Mouse (Mus musculus) stomach, postnatal 0 days (tissue): ENCODE results near the gene Samd5.

Experiments used
- CTCF ChIP-seq: IDR thresholded peaks from 2 replicates; pipeline ENCODE4 v1.5.1; 2016; ENCODE audit warnings: antibody characterized with exemption, low read depth, mild to moderate bottlenecking, moderate library complexity
- EP300 ChIP-seq: optimal IDR thresholded peaks from 2 replicates; pipeline ENCODE3; 2016; ENCODE audit warnings: antibody characterized with exemption

DNA sequence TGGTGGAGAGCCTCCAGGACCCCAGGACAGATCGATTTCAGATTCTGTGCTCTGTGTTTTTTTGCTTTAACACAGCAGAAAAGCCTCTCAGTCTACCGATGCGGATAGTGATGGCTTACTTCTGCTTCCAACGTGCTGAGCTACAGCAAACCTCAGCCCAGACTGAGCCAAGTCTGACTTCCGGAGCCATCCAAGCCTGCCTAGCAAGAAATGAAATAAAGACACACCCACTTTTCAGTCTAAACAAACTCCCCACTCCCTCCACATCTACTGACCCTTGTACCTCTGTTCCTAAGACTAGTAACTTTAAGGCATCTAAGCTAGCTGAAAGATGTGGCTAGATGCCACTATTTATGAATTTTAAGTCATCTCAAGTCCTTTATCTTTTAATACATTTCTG lies 43.1 kb upstream of the Samd5 start:
- TF ChIP-seq CTCF (no peak), EP300 (no peak)
